Mouse (Mus musculus): ENCODE results near the gene Slu7. TPM values are rescaled to one million over a fixed set of nuclear protein-coding genes. Genes with fewer than 3 reads are reported as not detected.
A peak's percentile ranks its signal among the peaks of the same experiment; 100 is the strongest.

Gene Slu7
- polyA plus RNA-seq, 1 experiment from 2014 or later: 71.0 TPM

DNA sequence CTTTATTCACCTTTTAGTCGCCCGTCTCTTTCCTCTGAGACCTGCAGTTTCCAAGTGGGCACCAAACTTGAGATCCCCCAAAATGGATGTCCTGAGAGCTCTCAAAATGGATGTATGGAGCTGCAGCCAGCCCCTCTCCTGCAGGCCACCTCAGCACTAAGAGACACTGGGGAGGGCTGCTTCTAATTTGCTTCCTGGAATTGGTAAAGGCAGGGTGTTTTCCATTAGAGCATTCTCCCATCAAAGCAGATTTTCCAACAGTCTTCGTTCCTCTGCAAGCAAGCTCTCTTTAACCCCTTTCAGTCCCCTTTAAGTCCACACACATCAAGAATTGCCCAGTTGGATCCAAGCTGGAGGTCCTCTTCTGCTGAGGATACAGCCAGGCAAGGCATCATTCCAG is 45.8 kb downstream of the Slu7 start:
- Histone ChIP-seq H3K9ac (no peak overlapping the region), H3K4me1 (replicated peaks) (peaks cover 16% of the 10 kb centered on the region), H3K9me3 (no peaks in the 10 kb centered on the region), H3K36me3 (no peaks in the 10 kb centered on the region), H3K27ac (no peak overlapping the region), H3K4me3 (no peak overlapping the region), H3K4me2 (no peak overlapping the region), H3K27me3 (0 out of 2 replicates have a peak, but pooled peaks cover 8% of the 10 kb centered on the region)
- no peak for ATAC-seq (ENCODE audit: low FRiP score)
- WGBS: 92% methylated on average over 3 of the region's 3 CpGs

DNA sequence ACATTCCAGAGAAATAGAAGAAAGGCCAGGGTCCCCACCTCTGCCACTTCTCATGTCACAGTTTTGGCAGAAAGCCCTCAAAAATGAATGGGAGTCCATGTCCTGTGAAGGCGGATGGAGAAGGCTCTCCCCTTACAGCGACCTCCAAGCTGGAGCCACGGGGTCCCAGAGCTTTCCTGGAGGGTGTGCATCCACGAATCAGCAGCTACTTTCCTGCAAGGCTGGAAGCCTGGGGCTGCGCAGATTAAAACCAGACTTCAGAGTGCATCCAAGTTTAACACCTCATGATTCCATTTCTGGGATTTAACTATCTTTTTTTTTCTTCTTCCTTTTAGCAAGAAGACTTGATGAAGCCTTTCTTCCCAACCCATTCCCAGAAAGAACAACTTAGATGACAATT is 47.0 kb downstream of the Slu7 start:
- Histone ChIP-seq H3K27me3 (no peaks in the 10 kb centered on the region), H3K9me3 (no peaks in the 10 kb centered on the region), H3K27ac (no peak overlapping the region), H3K4me1 (replicated peaks) (peaks cover 16% of the 10 kb centered on the region), H3K9ac (no peak overlapping the region), H3K4me2 (no peak overlapping the region), H3K36me3 (no peaks in the 10 kb centered on the region), H3K4me3 (no peak overlapping the region)
- ATAC-seq (ENCODE audit: low FRiP score): no peak
- WGBS: 62% methylated on average over 5 of the region's 5 CpGs

DNA sequence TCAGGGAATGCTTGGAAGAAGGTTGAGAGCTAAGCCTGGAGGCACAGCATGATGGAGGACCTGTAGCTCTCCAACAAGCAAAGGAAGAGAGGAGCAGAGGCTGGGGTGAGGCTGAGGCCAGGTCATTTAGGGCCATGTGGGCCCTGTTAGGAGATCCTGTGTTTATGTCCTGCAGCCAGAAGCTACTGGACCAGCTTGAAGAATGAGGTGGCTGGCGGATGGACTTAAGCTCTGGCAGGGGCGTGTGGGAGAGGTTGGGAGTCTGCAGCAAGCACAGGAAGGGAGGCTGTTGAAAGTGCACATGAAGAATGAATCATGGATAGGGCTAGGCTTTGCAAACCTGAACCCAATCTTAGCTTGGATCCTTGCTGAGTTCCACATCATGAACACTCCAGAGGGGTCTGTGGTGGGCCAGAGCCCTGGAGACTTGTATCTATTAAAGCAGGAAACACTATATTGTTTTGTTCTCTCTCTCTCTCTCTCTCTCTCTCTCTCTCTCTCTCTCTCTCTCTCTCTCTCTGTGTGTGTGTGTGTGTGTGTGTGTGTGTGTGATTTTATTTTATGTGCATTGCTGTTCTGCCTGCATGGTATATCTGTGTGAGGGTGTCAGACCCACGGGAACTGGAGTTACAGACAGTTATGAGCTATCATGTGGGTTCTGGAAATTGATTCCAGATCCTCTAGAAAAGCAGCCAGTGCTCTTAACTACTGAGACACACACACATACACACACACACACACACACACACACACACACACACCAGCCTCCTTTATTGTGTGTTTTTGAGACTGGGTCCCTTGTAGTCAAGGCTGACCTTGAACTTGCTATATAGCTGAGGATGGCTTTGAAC is 48.4 kb downstream of the Slu7 start:
- no peak overlapping the region for H3K4me2 ChIP-seq
- peaks cover 16% of the 10 kb centered on the region for H3K4me1 ChIP-seq (replicated peaks)
- H3K27me3 ChIP-seq: no peaks in the 10 kb centered on the region
- H3K9ac ChIP-seq: no peak overlapping the region
- H3K4me3 ChIP-seq: no peak overlapping the region
- no peaks in the 10 kb centered on the region for H3K36me3 ChIP-seq
- ATAC-seq (ENCODE audit: low FRiP score): no peak
- no peak overlapping the region for H3K27ac ChIP-seq
- H3K9me3 ChIP-seq: no peaks in the 10 kb centered on the region
- 77% methylated on average over 3 of the region's 3 CpGs for WGBS

DNA sequence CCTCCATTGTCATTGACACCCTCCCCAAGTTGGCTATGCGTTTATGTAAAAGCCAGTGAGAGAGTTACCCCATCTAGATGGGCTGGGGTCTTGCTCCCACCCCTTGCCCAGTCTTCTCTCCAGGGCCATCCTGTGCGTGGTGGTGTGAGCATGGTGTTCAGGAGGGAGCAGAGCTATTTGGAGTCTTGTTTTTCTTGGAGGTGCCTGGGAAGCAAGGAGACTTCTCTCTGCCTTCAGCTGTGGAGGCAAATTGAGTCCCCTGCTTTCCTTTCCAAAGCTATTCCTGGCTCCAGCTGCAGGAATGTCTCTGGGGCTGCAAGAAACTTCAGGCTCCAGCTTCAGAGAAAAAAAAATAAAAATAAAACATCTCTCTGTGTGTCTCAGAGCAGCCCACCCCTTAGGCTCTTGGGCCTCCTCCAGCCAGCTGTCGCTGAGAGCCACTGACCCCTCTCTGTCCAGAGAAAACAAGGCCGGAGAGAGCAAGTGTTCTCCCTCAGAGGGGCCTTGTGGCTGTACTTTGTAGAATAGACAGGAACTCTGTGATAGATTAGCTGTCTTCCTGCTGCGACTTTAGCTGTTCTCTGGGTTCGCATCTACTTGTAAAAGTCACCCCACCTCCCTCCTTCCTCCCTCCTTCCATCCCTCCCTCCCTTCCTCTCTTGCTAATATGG is 49.7 kb downstream of the Slu7 start:
- Histone ChIP-seq H3K9me3 (no peaks in the 10 kb centered on the region), H3K27me3 (no peaks in the 10 kb centered on the region), H3K27ac (no peak overlapping the region), H3K9ac (no peak overlapping the region), H3K36me3 (no peaks in the 10 kb centered on the region), H3K4me2 (no peak overlapping the region), H3K4me3 (no peak overlapping the region), H3K4me1 (replicated peaks) (peaks cover 16% of the 10 kb centered on the region)
- no peak for ATAC-seq (ENCODE audit: low FRiP score)
- 43% methylated on average over 6 of the region's 6 CpGs for WGBS

DNA sequence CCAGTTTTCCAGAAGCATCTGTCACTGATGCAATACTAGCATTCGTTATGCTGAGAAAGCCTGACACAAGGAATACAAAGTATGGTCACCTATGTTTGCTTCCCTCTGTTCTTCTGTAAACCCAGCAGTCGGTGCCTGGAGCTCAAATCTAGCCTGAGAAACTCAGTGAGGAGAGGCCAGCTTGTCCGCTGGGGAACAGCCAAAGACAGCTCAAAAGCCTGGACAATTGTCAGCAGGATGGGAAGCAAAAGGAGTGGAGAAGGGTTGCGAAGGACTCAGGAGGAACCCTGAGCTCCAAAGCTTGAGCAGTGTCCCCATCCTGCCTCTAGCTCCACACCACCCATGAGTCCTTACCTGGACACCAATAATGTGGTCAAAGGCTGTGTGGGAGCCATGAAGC is 50.5 kb downstream of the Slu7 start:
- no peaks in the 10 kb centered on the region for H3K27me3 ChIP-seq
- H3K36me3 ChIP-seq: no peaks in the 10 kb centered on the region
- no peak for ATAC-seq (ENCODE audit: low FRiP score)
- 0 out of 2 replicates have a peak overlapping the region, but pooled peaks have one; percentile 53 for H3K9ac ChIP-seq
- 74% methylated on average over 4 of the region's 4 CpGs for WGBS
- no peak overlapping the region for H3K4me2 ChIP-seq
- no peak overlapping the region for H3K27ac ChIP-seq
- H3K9me3 ChIP-seq: no peaks in the 10 kb centered on the region
- H3K4me3 ChIP-seq: no peak overlapping the region
- peaks cover 16% of the 10 kb centered on the region for H3K4me1 ChIP-seq (replicated peaks)

DNA sequence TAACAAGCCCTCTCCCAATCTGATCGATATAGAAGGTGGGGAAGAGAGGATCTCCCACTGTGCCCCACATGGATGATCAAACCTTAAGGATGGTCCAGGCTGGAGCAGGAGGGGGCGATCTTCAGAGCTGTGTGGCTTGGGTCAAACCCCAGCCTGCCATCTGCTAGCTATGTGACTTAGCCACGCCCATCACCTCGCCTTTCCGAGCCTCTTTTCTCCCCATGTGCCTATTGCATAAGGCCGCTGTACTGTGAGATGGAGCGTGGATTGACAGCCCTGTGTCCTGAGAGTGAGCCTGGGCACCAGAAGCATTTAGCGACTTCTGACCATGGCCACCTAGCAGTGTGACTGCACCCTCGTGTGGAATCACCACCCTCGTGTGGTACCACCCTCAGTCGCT is 51.1 kb downstream of the Slu7 start:
- H3K9ac ChIP-seq: peak overlapping the region; percentile 53; the same call in 1 of the 2 replicates
- 0 out of 2 replicates have a peak overlapping the region, but pooled peaks have one; percentile 14 for H3K4me2 ChIP-seq
- WGBS: 44% methylated on average over 11 of the region's 11 CpGs
- H3K27ac ChIP-seq: no peak overlapping the region
- H3K4me1 ChIP-seq (replicated peaks): peaks cover 16% of the 10 kb centered on the region
- no peaks in the 10 kb centered on the region for H3K36me3 ChIP-seq
- no peaks in the 10 kb centered on the region for H3K9me3 ChIP-seq
- 0 out of 2 replicates have a peak, but pooled peaks have one; percentile 36 for ATAC-seq (ENCODE audit: low FRiP score)
- no peak overlapping the region for H3K4me3 ChIP-seq
- H3K27me3 ChIP-seq: no peaks in the 10 kb centered on the region

DNA sequence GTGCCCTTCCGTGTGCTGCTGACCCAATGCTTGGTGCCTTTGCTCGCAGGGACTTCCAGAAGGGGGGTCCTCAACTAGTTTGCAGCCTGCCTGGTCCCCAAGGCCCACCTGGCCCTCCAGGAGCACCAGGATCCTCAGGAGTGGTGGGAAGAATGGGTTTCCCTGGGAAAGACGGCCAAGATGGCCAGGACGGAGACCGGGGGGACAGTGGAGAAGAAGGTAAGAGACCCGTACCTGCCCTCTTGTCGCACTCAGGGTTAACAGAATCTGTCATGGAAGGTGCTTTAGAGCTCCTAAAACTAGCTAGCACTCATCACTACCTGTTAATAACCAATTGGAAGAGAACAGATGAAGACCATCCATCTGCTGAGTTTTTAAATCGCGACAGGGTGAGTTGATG is 52.3 kb downstream of the Slu7 start:
- Histone ChIP-seq H3K9ac (no peak overlapping the region), H3K4me1 (replicated peaks) (peaks cover 16% of the 10 kb centered on the region), H3K4me3 (no peak overlapping the region), H3K27ac (no peak overlapping the region), H3K27me3 (no peaks in the 10 kb centered on the region), H3K4me2 (no peak overlapping the region), H3K9me3 (no peaks in the 10 kb centered on the region), H3K36me3 (no peaks in the 10 kb centered on the region)
- ATAC-seq (ENCODE audit: low FRiP score): no peak
- WGBS: 91% methylated on average over 9 of the region's 9 CpGs

DNA sequence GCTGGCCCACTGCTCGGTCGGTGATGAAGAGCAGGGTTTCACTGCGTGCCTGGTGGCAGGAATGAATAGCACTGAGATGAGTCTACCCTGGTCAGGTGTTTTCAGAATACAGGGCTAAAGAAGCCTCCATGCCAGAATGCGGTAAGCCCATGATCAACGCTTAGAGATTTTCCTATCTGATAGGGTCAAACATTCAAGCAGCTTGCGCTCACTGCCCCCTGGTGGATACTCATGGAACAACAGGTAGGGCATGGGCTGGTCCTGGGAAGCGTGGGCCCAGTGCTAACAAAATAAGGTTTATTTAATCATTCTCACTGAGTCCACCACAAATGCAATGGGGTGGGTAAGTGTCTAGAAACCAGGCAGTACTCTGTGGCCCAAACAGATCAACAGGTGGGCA is 59.1 kb downstream of the Slu7 start:
- H3K27me3 ChIP-seq: no peaks in the 10 kb centered on the region
- H3K36me3 ChIP-seq: no peaks in the 10 kb centered on the region
- H3K4me1 ChIP-seq (replicated peaks): peaks cover 13% of the 10 kb centered on the region; the same call in 1 of the 2 replicates
- no peak overlapping the region for H3K4me3 ChIP-seq
- no peak overlapping the region for H3K9ac ChIP-seq
- H3K27ac ChIP-seq: no peak overlapping the region
- H3K9me3 ChIP-seq: no peaks in the 10 kb centered on the region
- ATAC-seq (ENCODE audit: low FRiP score): 0 out of 2 replicates have a peak, but pooled peaks have one; percentile 15
- no peak overlapping the region for H3K4me2 ChIP-seq
- WGBS: 32% methylated on average over 7 of the region's 7 CpGs

DNA sequence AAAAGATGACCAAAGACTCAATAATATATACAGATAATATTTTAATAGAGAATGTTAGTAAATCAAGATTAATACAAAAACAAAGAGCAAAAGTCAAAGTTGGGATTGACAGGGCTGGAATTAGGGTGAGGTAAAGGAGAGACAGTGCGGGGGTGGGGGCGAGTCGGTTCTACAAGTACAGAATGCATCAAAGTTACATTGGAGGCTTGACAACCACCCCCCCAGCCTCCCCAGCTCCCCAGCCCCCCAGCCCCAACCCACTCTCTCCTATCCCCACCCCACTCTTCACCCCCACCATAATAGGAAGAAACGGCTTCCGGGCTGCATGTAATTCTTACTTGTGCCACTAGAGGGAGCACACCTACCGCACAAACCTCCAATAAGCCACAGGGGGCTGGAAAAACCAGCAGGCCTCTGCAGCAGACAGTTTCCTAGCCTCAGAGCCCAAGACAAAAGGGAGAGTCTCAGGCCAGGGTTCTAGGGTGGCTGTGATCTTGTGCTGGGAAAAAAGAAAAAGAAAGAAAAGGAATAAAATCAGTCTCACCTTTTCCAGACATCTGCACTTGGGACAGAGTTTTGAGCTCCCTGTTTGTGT is 60.4 kb downstream of the Slu7 start:
- Histone ChIP-seq H3K27me3 (no peaks in the 10 kb centered on the region), H3K4me3 (no peak overlapping the region), H3K27ac (peak overlapping the region; percentile 44; the same call in 1 of the 2 replicates), H3K4me1 (replicated peaks) (peaks cover 13% of the 10 kb centered on the region; the same call in 1 of the 2 replicates), H3K36me3 (no peaks in the 10 kb centered on the region), H3K9me3 (no peaks in the 10 kb centered on the region), H3K9ac (no peak overlapping the region), H3K4me2 (no peak overlapping the region)
- WGBS: 23% methylated on average over 6 of the region's 6 CpGs
- ATAC-seq (ENCODE audit: low FRiP score): peak; percentile 80

DNA sequence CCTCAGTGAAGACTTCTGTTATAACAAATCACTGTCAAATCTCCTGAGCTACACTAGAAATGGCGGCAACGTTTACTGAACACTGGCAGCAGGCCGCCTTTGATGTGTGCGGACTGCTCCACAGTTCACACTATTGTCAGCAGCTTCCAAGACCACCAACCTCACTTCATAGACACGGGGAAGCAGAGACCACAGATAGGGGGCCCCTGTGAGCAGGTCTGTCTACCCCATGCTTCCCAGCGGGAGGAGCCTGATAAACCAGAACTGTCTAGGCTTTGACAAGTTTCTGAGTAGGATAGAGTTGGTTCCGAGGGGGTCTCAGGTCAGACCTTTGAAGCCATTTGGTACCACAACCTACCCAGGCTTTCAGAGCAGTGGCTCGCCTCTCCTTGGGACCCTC is 61.5 kb downstream of the Slu7 start:
- Histone ChIP-seq H3K4me2 (no peak overlapping the region), H3K36me3 (no peaks in the 10 kb centered on the region), H3K4me3 (no peak overlapping the region), H3K27me3 (no peaks in the 10 kb centered on the region), H3K4me1 (replicated peaks) (peaks cover 13% of the 10 kb centered on the region; the same call in 1 of the 2 replicates), H3K27ac (0 out of 2 replicates have a peak overlapping the region, but pooled peaks have one; percentile 44), H3K9me3 (no peaks in the 10 kb centered on the region), H3K9ac (no peak overlapping the region)
- ATAC-seq (ENCODE audit: low FRiP score): no peak
- 47% methylated on average over 8 of the region's 8 CpGs for WGBS

DNA sequence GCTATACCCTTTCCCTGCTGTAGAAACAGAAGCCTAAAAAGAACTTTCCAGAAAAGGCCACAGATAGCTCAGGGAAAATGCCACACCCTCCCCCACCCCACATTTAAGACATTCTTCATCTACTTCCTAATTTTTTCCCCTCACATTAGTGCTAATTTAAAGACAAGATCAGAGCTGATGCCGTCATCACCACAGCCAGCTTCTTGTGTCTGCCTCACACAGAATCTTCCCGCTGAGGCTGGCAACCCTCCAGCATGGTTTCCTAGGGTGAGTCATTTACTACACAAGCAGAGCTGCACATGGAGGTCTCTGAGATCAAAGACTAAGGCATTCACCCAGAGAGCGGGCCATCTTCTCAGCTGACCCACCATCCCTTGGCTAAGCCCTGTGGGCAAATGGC is 62.0 kb downstream of the Slu7 start:
- Histone ChIP-seq H3K4me3 (no peak overlapping the region), H3K4me1 (replicated peaks) (peaks cover 13% of the 10 kb centered on the region; the same call in 1 of the 2 replicates)

More for the DNA sequence above, 62.0 kb downstream of the Slu7 start:
- Histone ChIP-seq H3K4me2 (no peak overlapping the region), H3K9ac (no peak overlapping the region), H3K9me3 (no peaks in the 10 kb centered on the region), H3K27ac (no peak overlapping the region), H3K27me3 (no peaks in the 10 kb centered on the region), H3K36me3 (no peaks in the 10 kb centered on the region)
- no peak for ATAC-seq (ENCODE audit: low FRiP score)
- 61% methylated on average over 3 of the region's 3 CpGs for WGBS
